Mouse (Mus musculus) gastrocnemius, postnatal 25 days (tissue): ENCODE measurements around the gene Hoxc9. TPM values are rescaled to one million over a fixed set of nuclear protein-coding genes. Genes with fewer than 3 reads are reported as not detected.

Source experiments
- DNase-seq: peaks from one replicate; pipeline ENCODE4 v3.0.0; 2022
- long read RNA-seq, 2 experiments: library from polyadenylated mRNA; stranded (forward); transcript quantifications; one replicate each; pipeline ENCODE4 v2.0.0; 2021
- total RNA-seq, 2 experiments: library from RNA; stranded (reverse); gene quantifications; 1 replicate in 1 of 2; 2 replicates in 1 of 2; pipeline ENCODE4 v1.2.3; 2021

The Hoxc9 gene
- 1 to 10 TPM; 4.6 to 6.5 TPM for total RNA-seq
- long read RNA-seq, experiment 1, partial matches to known transcripts, result 11 of 11 reads
- long read RNA-seq, experiment 1, other reads (novel, unspliced or antisense), result 0 of 11 reads
- long read RNA-seq, experiment 2, partial matches to known transcripts, result 13 of 15 reads
- long read RNA-seq, experiment 2, other reads (novel, unspliced or antisense), result 2 of 15 reads

DNA sequence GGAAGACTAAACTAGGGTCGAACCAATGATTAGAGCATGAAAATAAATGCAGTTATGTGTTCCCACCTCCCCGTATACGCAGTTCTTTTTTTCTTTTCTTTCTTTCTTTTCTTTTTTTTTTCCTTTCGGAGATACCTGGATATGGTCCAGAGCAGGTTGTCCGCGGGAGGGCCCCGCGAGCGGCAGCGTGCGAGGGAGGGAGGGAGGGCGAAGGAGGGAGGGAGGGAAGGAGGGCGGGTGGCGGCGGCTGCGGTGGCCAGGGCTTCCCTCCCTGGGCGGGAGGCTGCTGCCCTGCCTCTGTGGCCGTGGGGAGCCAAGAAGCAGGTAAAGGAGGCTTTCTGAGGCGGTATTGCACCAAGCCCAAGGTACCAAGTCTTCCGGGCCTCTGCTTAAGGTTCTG lies at the start of gene Hoxc9:
Gene Hoxc9, plus strand, starts transcription at position 269 of the 400 bp plus-strand sequence.
- peak; percentile 41 for DNase-seq

DNA sequence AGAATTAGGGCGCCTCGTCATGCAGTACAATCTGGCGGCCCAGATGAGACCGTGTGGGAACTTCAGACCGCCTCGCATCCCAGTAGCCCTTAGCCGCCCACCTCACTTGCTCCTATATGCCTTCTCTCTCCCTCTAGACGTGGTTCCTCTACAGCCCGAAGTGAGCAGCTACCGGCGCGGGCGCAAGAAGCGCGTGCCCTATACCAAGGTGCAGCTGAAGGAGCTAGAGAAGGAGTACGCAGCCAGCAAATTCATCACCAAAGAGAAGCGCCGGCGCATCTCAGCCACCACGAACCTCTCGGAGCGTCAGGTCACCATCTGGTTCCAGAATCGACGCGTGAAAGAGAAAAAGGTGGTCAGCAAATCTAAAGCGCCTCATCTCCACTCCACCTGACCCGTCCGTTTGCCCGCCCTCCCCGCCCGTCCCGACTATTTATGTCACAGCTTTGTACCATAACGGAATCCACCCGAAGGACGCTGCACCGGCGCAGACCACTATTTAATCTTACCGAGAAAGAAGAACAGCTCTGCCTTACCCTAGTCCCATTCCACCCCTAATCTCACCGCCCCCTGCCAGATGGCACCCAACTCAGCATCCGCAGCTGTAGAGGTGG lies 49.1 kb upstream of the Hoxc9 start:
- DNase-seq, result no peak

DNA sequence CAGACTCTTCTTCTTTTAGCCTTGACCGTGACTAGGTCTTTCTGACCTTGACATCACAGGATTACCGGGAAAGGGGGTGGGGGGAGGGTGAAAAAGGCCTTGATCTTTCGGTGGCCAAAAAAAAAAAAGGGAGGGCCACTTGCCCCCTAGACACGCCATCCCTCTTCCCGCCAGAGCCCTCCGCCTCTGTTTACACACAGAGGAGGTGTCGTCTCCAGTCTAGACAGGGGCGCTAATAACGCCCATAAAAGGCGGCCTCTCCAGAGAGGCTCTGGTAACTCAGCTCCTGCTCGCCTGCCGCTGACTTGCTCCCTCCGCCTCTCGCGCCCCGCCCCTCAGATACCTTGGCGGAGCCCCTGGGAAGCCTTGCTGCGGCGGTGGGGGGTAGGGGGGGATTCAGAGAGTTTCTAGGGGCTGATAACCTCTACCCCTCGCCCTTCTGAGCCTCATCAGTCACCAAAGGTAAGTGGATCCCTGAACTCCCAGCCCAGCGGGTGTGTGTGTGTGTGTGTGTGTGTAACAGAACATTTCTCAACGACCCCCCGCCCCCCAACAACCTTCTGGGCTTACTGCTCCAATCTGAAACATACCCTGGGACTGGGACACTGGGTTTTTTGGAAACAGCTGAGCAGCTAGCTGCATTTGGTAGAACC lies 44.4 kb upstream of the Hoxc9 start:
- no peak for DNase-seq

DNA sequence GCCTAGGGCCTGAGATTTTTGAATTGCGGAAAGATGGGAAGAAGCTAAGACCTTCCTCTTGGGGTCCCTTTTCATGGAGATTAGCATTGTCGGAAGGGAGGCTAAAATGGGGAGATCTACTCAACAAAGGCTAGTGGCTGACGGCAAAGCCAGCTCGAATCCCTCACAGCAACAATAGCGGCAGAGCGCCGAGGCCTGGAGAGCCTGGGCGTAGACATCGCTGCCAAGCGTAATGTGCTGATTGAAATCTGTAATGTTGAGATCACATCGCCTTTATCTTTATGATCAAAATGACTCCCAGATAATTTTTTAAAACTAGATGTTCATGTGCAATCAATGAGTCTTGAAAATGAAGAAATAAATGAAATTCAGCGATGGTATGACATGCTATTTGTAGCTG lies 41.8 kb upstream of the Hoxc9 start:
- no peak for DNase-seq

DNA sequence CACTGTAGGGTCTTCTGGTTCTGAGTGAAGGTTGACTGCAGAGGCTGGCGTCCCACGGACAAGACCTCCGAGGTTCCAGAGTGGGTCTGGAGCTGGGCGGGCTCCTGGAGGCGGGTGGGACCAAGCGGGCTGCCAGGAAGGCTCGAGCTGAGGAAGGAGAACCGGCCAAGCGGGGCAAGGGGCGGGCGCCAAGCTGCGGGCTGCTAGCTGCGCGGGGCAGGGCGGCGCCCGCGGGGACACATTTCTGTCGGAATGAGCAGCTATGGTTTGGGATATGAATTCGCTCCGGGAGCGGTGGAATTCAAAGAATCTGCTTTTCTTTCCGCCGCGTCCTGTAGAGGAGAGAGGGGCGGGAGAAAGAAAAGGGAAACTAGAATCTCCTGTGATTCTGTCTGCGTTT lies 41.3 kb upstream of the Hoxc9 start:
- no peak for DNase-seq

DNA sequence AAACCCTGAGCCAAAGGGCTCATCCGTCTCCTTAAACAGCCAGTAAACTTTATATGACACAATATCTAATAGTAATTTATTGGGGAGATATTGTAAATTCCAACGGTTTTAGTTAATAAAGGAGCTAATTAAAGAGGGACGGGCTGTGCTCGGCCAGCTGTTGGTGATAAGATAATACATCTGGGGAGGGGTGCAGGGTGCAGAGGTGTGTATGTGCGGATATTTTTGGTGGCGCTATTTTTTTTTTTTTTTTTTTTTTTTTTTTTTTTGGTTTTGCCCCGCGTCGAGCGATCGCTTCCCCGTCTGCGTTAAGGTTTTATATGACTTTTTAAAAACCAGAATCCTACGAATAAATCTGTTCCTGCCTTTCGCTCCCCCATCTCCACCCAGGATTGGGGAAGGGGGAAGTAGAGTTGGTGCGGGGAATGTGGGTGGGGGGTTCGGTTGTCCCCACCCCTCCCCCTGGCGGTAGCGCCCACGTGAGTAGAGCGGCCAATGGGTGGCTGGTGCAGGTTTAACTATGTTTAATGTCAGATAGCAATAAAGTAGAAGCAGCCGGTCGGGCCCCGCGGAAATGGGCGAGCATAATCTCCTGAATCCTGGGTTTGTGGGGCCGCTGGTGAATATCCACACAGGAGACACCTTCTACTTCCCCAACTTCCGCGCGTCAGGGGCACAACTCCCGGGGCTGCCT lies 39.8 kb upstream of the Hoxc9 start, which contains the start of gene Hoxc12:
Gene Hoxc12, plus strand, starts transcription at position 479 of the 694 bp plus-strand sequence.
- DNase-seq, result no peak

DNA sequence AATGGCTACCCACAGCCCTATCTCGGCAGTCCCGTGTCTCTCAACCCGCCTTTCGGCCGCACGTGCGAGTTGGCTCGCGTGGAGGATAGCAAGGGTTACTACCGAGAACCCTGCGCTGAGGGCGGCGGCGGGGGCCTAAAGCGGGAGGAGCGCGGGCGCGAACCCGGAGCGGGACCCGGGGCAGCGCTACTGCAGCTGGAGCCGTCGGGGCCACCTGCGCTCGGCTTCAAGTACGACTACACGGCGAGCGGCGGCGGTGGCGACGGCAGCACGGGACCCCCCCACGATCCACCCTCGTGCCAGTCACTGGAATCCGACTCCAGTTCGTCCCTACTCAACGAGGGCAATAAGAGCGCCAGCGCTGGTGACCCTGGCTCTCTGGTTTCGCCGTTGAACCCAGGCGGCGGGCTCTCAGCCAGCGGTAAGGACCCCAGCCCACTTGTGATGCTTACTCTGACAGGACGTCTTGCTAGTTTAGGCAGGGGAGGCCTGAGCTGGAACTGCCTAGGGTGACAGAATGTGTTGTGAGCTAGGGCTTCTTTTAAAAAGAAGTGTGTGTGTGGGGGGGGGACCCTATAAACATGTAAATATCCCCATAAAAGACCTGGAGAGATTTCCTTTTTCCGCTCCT lies 39.1 kb upstream of the Hoxc9 start:
- DNase-seq, result no peak

DNA sequence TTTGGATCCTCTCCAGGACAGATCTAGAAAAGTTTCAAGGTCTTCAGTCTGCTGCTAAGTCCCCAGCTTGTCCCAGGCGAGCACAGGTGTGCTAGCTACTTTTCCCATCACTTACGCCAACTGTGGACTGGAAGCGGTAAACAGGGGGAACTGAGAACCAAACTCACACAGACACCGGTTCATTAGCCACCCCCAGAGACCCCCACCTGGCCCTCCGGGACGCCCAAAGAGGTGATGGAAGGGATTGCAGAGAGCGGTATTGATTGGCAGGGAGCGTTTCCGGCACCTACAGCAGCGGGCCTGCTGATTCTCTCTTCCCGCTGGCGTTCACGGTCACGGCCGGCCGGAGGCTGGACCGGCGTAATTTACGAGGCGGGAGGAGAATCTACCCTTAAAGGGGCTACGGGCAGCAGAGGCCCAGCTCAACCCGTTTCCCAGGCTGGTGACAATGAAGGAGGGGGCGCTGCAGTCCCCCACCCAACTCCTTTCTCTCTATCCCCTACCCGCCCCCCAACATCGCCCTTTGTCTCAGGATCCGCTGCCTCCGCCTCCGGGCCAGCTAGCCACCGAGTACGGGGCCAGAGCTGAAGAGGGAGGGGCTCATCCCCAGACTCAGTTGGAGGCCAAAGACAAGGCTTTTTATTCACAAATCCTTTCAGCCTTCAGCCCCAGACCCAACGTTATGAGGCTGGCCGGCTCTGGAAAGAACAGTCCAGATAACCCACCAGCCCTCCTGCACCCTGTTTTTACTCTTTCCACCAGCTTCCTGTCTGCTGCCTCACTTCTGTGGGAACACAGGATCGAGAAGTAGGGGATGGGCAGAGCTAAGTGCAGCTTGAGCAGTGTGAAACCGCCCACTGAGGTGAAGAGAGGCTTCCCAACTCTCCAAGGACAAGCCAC lies 36.7 kb upstream of the Hoxc9 start:
- DNase-seq, result no peak

DNA sequence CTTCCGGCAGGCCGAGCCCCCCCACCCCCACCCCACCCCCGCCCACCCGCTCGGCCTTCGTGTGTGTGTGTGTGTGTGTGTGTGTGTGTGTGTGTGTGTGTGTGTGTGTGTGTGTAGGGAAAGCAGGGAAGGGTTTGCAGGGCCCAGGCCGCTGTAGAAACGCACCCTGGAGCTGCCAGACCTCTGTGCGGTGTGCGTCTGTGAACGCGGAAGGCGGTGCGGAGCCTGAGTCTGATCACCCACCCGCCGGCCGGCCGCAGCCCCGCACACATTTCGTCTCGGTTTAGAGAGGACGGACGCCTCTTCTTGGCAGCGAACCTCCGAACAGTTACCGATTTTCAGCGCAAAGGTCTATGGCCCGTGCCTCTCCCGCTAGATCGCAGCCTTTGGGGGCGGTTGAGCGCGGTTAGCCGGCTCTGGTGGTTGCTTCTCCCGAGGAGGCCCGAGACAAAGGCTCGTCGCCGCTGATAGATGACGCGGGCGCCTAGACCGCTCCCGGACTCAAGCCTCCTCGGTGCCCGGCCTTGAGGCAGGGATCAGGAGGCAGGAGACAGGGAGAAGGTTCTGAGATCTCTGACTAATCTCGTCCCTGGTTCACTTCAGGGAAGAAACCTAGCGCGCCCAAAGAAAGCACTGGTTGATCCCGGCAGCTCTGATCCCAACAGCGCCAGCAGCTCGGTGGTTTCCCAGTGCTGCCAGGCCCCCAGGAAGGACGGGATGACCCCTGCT lies 33.3 kb upstream of the Hoxc9 start:
- peak; percentile 59 for DNase-seq

DNA sequence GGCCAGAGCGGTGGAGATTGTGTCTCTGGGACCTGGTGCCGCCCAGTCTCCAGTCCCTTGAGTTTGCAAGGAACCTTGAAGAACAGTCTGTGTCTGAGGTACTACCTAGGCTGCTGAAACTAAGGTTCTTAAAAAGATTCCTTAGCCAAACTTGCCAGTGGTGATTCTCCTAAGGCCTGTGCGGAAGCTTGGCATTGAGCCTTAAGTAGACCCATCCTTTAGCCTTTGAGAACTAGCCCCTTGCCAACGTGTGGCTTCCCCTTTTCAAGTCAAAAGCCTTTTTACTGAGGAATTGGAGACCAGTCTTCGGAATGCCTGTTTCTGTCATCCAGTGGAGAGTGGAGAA lies 32.8 kb upstream of the Hoxc9 start:
- DNase-seq, result no peak

DNA sequence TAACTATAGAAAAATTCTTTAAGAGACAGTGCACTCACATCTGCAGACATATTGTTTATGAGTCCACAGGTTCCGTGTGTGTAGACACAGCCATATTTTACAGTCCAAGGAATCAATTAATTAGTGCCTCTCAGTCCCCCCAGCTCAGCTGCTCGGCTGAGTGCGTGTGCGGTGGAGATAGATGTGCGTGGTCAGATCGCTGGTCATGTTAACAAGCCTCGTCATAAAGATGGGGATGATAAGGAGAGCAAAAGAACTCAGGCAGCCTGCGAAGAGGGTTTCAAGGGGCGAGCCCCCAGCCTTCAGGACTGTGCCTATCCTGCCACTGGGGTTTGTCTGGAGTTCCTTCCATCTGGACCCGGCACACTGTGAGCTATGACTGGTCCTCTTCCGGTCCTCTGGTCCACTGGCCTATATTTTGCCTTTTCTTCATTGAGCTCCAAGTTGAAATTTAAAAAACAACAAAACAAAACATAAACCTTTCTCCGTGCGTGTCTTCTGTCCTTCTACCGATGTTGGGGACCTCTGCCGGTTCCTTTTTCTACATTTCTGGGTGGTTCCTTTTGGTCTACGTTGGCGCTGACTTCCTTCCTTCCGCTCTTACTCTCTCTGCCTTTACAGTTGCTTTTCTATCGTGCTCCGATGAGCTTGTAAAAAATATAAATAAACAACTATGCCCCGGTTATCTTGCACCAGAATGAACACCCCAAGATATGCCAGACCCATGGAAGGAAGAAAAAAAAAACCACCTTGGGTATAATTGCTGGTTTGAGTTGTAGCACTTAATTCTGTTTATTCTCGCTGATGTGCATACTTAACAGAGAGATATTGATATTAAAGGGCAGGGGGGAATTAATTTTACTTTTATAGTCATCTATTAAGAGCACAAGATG lies 30.8 kb upstream of the Hoxc9 start:
- no peak for DNase-seq

DNA sequence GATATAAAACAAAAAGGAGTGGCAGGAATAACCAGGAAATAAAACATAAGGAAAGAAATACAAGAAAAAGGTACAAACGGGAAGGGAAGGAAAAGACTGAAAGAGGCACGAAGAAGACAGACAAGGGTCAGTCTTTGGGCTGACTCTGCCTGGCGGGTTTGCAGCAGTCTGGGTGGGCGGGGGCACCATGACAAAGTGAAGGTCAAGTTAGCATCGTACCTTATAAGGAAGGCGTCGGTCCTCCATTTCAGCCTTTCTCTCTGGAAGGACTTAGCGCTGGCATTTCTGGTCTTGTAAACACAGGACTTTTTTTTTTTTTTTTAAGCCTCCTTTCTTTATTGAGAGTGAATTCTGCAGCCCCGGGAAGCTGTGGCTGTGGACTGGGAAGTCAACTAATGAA lies 29.0 kb upstream of the Hoxc9 start:
- DNase-seq, result no peak

DNA sequence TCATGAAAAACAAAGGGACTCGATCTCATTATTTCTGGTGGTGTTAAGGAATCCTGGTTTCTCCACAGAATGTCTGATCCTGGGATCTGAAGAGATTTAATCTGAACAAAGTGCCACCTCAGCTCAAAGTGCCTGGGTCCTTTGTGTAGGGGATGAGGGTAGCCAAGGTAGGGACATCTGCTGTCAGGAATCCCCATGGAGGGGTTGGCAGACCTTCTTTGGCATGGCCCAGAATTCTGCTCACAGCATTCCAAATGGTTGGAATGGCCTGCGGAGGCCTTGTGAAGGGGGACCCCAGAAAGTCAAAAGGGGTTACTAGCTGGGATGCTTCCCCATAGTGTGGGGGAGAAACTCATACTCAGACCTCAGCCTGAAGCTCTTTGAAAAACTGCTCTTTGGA lies 27.4 kb upstream of the Hoxc9 start:
- no peak for DNase-seq

DNA sequence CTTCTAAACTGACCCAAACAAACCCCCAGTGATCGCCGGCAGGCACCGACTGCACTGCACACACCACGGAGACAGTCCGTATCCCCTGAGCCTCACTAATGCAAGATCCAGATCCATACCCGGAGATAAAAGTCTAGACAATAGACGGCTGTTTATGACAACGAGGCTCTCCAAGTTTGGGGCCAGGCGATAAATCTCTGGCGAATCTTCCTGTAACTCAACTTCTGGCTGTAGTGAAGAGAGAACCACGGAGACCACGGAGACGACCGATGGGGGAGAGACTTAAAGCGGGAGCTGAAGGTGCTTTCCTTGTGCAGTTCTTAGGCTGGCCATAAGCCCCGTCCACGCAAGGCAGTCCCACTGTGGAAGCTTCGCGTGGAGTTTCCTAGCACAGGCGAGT lies 26.5 kb upstream of the Hoxc9 start:
- DNase-seq, result no peak

DNA sequence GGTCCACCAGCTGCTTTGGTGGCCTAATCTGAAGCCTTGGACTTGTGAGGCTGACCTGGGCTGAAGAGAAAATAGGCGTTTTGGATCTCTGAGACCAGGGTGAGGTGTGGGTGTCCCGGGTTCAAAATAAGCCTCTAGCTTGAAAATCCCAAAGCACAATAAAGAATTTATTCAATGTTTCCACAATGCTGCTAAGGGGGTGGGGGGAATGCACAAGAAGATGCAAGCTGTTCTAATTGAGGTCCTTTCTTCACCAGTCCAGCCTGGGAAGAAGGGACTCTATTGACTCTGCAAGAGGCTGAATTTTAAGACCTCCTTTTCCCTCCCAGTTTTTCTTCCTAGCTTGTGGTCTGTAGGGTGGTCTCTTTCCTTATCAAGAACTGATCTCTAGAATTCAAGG lies 25.4 kb upstream of the Hoxc9 start:
- no peak for DNase-seq

DNA sequence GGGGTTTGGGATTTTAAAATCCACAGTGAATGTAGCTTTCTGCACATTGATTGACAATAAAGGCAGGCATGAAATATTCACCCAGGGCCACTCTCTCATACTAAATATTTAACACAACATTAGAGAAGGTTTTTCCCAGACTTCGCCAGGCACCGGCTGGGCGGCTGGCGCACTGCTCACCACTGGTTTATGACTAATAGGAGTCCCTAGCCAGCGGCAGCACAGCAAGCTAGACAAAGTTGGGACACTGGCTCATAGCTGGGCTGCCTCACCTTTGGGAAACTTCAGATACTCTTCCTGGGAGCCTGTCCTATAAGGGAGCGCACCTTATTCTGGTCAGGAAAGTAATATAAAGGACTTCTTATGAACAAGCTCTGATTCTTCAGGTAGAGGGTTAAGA lies 22.7 kb upstream of the Hoxc9 start:
- peak; percentile 26 for DNase-seq

DNA sequence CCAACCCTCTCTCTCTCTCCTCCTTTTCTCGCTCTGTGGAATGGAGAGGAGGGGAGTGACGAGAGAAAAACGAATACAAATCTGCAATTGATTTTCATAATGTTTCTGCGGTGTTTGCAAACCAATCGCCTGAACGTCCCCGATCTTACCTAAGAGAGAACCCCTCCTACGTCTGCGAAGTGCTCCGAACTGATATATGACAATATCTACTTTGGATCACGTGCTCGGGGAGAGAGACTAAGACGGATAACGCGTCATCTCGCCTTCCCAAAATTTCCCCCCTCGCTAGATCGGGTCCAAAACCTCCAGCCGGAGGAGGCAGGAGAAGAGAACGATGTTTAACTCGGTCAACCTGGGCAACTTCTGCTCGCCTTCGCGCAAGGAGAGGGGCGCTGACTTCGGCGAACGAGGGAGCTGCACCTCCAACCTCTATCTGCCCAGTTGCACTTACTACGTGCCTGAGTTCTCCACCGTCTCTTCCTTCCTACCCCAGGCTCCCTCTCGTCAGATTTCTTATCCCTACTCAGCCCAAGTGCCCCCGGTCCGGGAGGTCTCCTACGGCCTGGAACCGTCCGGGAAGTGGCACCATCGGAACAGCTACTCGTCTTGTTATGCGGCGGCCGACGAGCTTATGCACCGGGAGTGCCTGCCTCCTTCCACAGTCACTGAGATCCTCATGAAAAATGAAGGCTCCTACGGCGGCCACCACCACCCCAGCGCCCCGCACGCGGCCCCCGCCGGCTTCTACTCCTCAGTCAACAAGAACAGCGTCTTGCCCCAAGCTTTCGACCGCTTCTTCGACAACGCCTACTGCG lies 21.8 kb upstream of the Hoxc9 start, which contains the start of gene Hoxc11:
Gene Hoxc11, plus strand, starts transcription at position 236 of the 815 bp plus-strand sequence.
- DNase-seq, result peak; percentile 34

DNA sequence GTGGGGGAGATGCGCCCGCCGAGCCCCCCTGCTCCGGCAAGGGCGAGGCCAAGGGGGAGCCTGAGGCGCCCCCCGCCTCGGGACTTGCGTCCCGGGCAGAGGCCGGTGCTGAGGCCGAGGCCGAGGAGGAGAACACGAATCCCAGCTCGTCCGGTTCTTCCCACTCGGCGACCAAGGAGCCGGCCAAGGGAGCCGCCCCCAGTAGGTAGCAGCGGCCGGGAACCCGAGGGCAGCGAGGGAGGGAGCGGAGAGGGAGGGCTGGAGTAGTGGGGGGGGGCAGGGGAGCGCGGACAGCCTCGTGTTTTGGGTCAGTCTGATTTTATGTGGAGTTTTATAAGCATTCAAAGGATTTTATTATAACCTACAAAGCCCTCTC lies 21.2 kb upstream of the Hoxc9 start:
- peak; percentile 68 for DNase-seq
